Mouse (Mus musculus): ENCODE results near the gene Olfr502.
"Not testable (repeated sequence)": the region's sequence is repeated elsewhere in the genome, so short reads cannot be mapped to it uniquely, and the experiment has no call there.

Gene Olfr502

GRCm38 (mm10) chr7:108524965-108525364 is at the start of gene Olfr502:
TSS of gene Olfr502 (minus strand) at chr7:108525065.
- no peak for DNase-seq (ENCODE audit: low read depth, low spot score)

- no peak for DNase-seq (ENCODE audit: low read depth, low spot score)
These were observed 40.8 kb upstream of the Olfr502 start, which contains the start of gene Olfr504 for GRCm38 (mm10) chr7:108565693-108566092. TSS of gene Olfr504 (minus strand) at chr7:108565793.

GRCm38 (mm10) chr7:108544227-108544626 is 19.4 kb upstream of the Olfr502 start, which contains the start of gene Olfr503:
TSS of gene Olfr503 (plus strand) at chr7:108544527.
- not testable (repeated sequence) for DNase-seq (ENCODE audit: low read depth, low spot score)

- no peak for DNase-seq (ENCODE audit: low read depth, low spot score)
These were observed 17.6 kb upstream of the Olfr502 start for GRCm38 (mm10) chr7:108542416-108542815.
